ENCODE assay signal across 8 mouse cellular contexts in the genomic region with DNA sequence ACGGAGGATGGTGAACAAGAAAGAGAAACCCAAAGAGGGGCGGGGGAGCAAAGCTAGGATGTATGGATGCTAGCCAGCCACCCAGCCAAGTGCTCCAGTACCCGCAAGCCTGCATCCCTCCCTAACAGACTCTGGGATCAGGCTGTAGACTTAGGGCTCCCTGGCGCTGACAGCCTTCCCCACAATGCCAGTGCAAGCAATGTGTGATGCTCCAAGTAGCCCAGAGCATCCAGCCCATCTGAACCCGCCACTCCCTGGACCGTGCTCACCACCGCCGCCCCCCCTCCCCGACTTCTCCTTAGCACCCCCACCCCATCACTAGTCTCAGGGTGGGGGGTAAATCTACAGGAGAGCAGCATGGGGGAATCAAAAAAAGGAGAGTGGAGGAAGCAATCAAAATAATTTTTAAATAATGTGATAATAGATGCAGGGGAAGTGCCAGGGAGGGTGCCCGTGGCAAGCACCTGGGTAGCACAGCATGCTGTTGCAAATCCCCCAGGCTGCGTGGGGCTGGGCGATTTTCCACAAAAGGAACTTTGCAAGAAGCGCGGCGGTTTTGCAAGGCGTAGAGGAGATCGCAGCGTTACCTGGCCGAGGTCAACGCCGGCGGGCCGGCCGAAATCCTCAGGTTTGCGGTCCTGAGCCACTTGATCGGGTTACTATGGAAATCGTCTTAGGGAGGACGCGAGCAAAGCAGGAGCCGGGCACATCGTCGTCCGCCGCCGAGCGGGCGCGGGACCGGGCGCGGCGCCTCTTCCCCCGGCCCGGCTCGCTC. TPM values are rescaled to one million over a fixed set of nuclear protein-coding genes. Genes with fewer than 3 reads are reported as not detected.
DNase-seq lines count a peak whose midpoint lies in the region; ATAC-seq and TF ChIP-seq lines count a peak whose summit lies in the region.

No protein-coding gene starts in this region.

- no peak for TF ChIP-seq EP300 in stomach, postnatal 0 days (optimal IDR thresholded peaks at IDR 0.05)

- H3K36me3 ChIP-seq in kidney, embryonic 15.5 days = no peaks in the 10 kb centered on the region
- no peaks in the 10 kb centered on the region for H3K36me3 ChIP-seq in heart, embryonic 14.5 days (ENCODE audit: control insufficient read depth, insufficient read depth, low read length)
- no peaks in the 10 kb centered on the region for H3K36me3 ChIP-seq in midbrain, embryonic 11.5 days (ENCODE audit: control insufficient read depth, insufficient read depth, low read length)
- H3K36me3 ChIP-seq in stomach, postnatal 0 days (ENCODE audit: control insufficient read depth, insufficient read depth, low read length) = no peaks in the 10 kb centered on the region

- peak overlapping the region; percentile 97 for H3K4me2 ChIP-seq in kidney, embryonic 15.5 days
- H3K4me2 ChIP-seq in heart, embryonic 14.5 days (ENCODE audit: low read length) = peak overlapping the region; percentile 96
- H3K4me2 ChIP-seq in midbrain, embryonic 11.5 days = peak overlapping the region; percentile 92
- peak overlapping the region; percentile 88 for H3K4me2 ChIP-seq in stomach, postnatal 0 days (replicated peaks; ENCODE audit: low read depth)

- H3K4me1 ChIP-seq in kidney, embryonic 15.5 days = peaks cover 10% of the 10 kb centered on the region
- 0 out of 4 replicates have a peak, but pooled peaks cover 2 to 6% of the 10 kb centered on the region in 2 experiments for H3K4me1 ChIP-seq in heart, embryonic 14.5 days (ENCODE audit: control insufficient read depth in 2 of 2, insufficient read depth in 2 of 2, low read length in 2 of 2)
- no peaks in the 10 kb centered on the region for H3K4me1 ChIP-seq in midbrain, embryonic 11.5 days (ENCODE audit: control insufficient read depth, insufficient read depth, low read length)
- H3K4me1 ChIP-seq in stomach, postnatal 0 days (replicated peaks; ENCODE audit: control insufficient read depth, insufficient read depth) = no peaks in the 10 kb centered on the region

- no peak overlapping the region for H3K27ac ChIP-seq in kidney, embryonic 15.5 days
- peak overlapping the region in 1 of 2 experiments; percentile 25; a peak in 1 of 4 replicates for H3K27ac ChIP-seq in heart, embryonic 14.5 days (replicated peaks in 1 of 2; ENCODE audit: control insufficient read depth in 1 of 2, insufficient read depth in 1 of 2, low read depth in 2 of 2, low read length in 2 of 2)
- peak overlapping the region; percentile 99 for H3K27ac ChIP-seq in left cerebral cortex, adult 2 months
- H3K27ac ChIP-seq in midbrain, embryonic 11.5 days (ENCODE audit: low read depth, low read length) = peak overlapping the region; percentile 44; the same call in 1 of the 2 replicates
- H3K27ac ChIP-seq in stomach, postnatal 0 days (replicated peaks) = no peak overlapping the region

- H3K9me3 ChIP-seq in kidney, embryonic 15.5 days (replicated peaks) = no peaks in the 10 kb centered on the region
- H3K9me3 ChIP-seq in heart, embryonic 14.5 days (ENCODE audit: control insufficient read depth, low read length) = no peaks in the 10 kb centered on the region
- no peaks in the 10 kb centered on the region for H3K9me3 ChIP-seq in midbrain, embryonic 11.5 days (ENCODE audit: control insufficient read depth, low read length)
- H3K9me3 ChIP-seq in stomach, postnatal 0 days (ENCODE audit: control insufficient read depth, low read length) = no peaks in the 10 kb centered on the region

- peaks cover 22% of the 10 kb centered on the region for H3K27me3 ChIP-seq in kidney, embryonic 15.5 days
- H3K27me3 ChIP-seq in heart, embryonic 14.5 days (ENCODE audit: control insufficient read depth, insufficient read depth, low read length) = peaks cover 17% of the 10 kb centered on the region
- no peaks in the 10 kb centered on the region; the same call in 1 of the 2 replicates for H3K27me3 ChIP-seq in midbrain, embryonic 11.5 days (ENCODE audit: control insufficient read depth, insufficient read depth, low read length)
- H3K27me3 ChIP-seq in stomach, postnatal 0 days (ENCODE audit: control insufficient read depth, insufficient read depth, low read length) = no peaks in the 10 kb centered on the region

- peak overlapping the region; percentile 58 for H3K9ac ChIP-seq in kidney, embryonic 15.5 days
- peak overlapping the region; percentile 73 for H3K9ac ChIP-seq in heart, embryonic 14.5 days (ENCODE audit: low read length)
- H3K9ac ChIP-seq in midbrain, embryonic 11.5 days (ENCODE audit: low read length) = peak overlapping the region; percentile 81
- peak overlapping the region; percentile 63 for H3K9ac ChIP-seq in stomach, postnatal 0 days (ENCODE audit: low read length)

- WGBS in kidney, embryonic 15.5 days = under 1% methylated on average over 44 of the region's 45 CpGs
- WGBS in heart, embryonic 14.5 days = under 1% methylated on average over 45 of the region's 45 CpGs
- WGBS in midbrain, embryonic 11.5 days = under 1% methylated on average over 29 of the region's 45 CpGs
- 1% methylated on average over 45 of the region's 45 CpGs for WGBS in stomach, postnatal 0 days

- DNase-seq in kidney, adult 9 months = no peak
- peak; percentile 27 to 47 for DNase-seq in cerebellum, postnatal 4 days (ENCODE audit: low spot score in 2 of 2)
- DNase-seq in left cerebral cortex, adult 2 months (ENCODE audit: extremely low spot score in 1 of 2, low spot score in 2 of 2) = peak; percentile 33 to 49
- DNase-seq in midbrain, embryonic 11.5 days (ENCODE audit: low spot score, missing footprints) = peak; percentile 95
- DNase-seq in stomach, postnatal 0 days (ENCODE audit: low spot score) = peak; percentile 14
- no peak for DNase-seq in spleen, postnatal 4 days (ENCODE audit: low spot score in 2 of 2)

- peak; percentile 61 for ATAC-seq in kidney, embryonic 15.5 days (replicated peaks; ENCODE audit: low FRiP score)
- ATAC-seq in heart, embryonic 14.5 days (ENCODE audit: insufficient number of reproducible peaks, insufficient read depth, low FRiP score, low read depth) = no peak
- ATAC-seq in midbrain, embryonic 11.5 days (ENCODE audit: low FRiP score) = peak; percentile 71
- ATAC-seq in stomach, postnatal 0 days (ENCODE audit: low FRiP score, low TSS enrichment) = peak; percentile 24; the same call in 1 of the 2 replicates

- TF ChIP-seq CTCF in left cerebral cortex, adult 2 months (IDR thresholded peaks at IDR 0.05) = no peak
- TF ChIP-seq CTCF in stomach, postnatal 0 days (IDR thresholded peaks at IDR 0.05; ENCODE audit: low read depth) = no peak

- H3K4me3 ChIP-seq in kidney, embryonic 15.5 days (replicated peaks) = peak overlapping the region; percentile 70
- H3K4me3 ChIP-seq in heart, embryonic 14.5 days (ENCODE audit: control insufficient read depth in 1 of 2, insufficient read depth in 1 of 2, low read depth in 1 of 2, low read length in 2 of 2) = peak overlapping the region; percentile 62 to 65
- peak overlapping the region; percentile 91 for H3K4me3 ChIP-seq in left cerebral cortex, adult 2 months
- H3K4me3 ChIP-seq in midbrain, embryonic 11.5 days (ENCODE audit: low read depth, low read length) = peak overlapping the region; percentile 72
- peak overlapping the region; percentile 53 for H3K4me3 ChIP-seq in stomach, postnatal 0 days (ENCODE audit: low read depth, low read length)

- intact Hi-C loops in left cerebral cortex, adult 2 months (cut with DNase I) = loop anchor here (5.0 to 10.0 kb wide), 2 partner anchors 277 to 530 kb away; no protein-coding TSS in a partner anchor

RNA-seq across cellular contexts. Expression of a gene that starts 0.8 kb away (rescaled TPM):
- 4.6 and 4.8 TPM in 2 replicates for polyA plus RNA-seq in kidney, embryonic 15.5 days (2015; fragmentation: Nextera tagmentation; extraction: Ambion mirVana)
- 3.0 and 4.2 TPM in 2 replicates for polyA plus RNA-seq in heart, embryonic 14.5 days (2014; fragmentation: Nextera tagmentation; extraction: Ambion mirVana)
- total RNA-seq in left cerebral cortex, adult 2 months (2021) = 100 to 1,000 TPM; 116 to 136 TPM
- polyA plus RNA-seq in midbrain, embryonic 11.5 days (2014; fragmentation: Nextera tagmentation; extraction: Ambion mirVana) = 7.9 and 8.8 TPM in 2 replicates
- polyA plus RNA-seq in stomach, postnatal 0 days (2015; fragmentation: Nextera tagmentation; extraction: Ambion mirVana) = 0.81 and 0.96 TPM in 2 replicates

Comparison
In these comparisons a context has a peak if more than half of its experiments do, and no peak if none do; other contexts are left out.
1. H3K27ac ChIP-seq: peak in left cerebral cortex, adult 2 months (single experiment) and midbrain, embryonic 11.5 days (single experiment); none in kidney, embryonic 15.5 days (single experiment) and stomach, postnatal 0 days (single experiment).
2. DNase-seq: peak in cerebellum, postnatal 4 days (2 of 2), left cerebral cortex, adult 2 months (2 of 2), midbrain, embryonic 11.5 days (single experiment) and stomach, postnatal 0 days (single experiment); none in kidney, adult 9 months (single experiment) and spleen, postnatal 4 days (0 of 2).
3. Peak in every context shown above with its lines, with median percentiles within 50 percentile points of each other: H3K4me2 ChIP-seq, H3K4me3 ChIP-seq and H3K9ac ChIP-seq.